Mouse (Mus musculus) liver (tissue): Measurements from ENCODE around the gene D6Ertd527e.
"Not testable (repeated sequence)": the region's sequence is repeated elsewhere in the genome, so short reads cannot be mapped to it uniquely, and the experiment has no call there.

Experiments used
- DNase-seq: peaks from one replicate; pipeline ENCODE4 v3.0.0-alpha.2; 2020; ENCODE audit warnings: mixed read lengths

Gene D6Ertd527e

DNA sequence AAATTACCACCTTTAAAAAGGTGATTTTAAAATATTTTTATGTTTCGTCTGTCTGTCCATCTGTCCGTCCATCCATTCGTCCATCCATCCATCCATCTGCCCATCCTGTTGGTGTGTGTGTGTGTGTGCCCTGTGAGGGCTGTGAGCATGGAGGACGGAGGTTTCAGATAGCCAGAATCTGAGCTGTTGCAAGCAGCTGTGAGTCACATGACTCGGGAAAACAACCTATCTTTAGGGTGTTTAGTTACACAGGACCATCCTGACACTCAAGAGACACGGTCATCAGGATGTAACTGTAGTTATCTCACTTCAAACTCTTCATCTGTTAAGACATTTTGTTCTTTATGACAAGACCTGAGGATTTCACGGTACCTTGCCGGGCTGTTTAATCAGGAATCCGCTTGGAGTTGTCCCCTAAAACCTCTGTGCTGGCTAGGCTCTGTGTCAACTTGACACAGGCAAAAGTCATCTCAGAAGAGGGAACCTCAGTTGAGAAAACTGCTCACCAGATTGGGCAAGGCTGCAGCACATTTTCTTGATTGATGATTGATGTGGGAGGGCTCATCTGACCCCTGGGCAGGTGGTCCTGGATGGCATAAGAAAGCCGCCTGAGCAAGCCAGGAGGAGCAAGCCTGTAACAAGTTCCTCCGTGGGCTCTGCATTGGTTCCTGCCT, at the start of gene D6Ertd527e:
TSS of gene D6Ertd527e (plus strand) at position 624 of the 674 bp plus-strand sequence.
- DNase-seq: no peak

DNA sequence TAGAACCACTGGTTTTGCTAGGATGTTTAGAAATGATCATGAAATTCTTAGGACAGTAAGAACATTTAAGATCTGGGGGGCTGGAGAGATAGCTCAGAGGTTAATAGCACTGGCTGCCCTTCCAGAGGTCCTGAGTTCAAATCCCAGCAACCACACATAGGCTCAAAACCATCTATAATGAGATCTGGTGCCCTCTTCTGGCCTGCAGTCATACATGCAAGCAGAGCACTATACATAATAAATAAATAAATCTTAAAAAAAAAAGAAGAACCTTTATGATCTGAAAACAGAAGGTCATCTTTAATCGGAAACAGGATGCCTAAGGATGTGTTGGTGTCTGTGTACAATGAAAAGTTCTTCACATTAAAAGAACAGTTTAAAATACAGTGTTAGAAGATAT, 44.8 kb upstream of the D6Ertd527e start:
- no peak for DNase-seq

DNA sequence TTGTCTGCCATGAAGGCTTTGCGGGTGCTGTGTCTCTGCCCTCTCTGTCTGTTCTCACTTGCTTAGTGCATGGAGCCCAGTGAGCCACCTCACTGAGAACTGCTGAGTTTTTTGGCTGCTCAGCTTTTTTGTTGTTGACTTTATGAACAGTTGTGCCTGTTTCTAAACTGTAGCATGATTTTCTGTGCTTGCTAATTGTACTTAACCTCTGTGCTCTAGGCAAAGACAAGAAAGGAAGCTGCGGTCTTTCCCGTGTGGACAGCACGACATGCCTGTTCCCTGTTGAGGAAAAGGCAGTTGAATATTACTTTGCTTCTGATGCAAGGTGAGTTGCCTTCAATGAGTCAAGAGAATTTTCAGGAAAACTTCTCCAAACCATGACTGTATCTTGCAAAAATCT, 41.0 kb upstream of the D6Ertd527e start:
- no peak for DNase-seq

DNA sequence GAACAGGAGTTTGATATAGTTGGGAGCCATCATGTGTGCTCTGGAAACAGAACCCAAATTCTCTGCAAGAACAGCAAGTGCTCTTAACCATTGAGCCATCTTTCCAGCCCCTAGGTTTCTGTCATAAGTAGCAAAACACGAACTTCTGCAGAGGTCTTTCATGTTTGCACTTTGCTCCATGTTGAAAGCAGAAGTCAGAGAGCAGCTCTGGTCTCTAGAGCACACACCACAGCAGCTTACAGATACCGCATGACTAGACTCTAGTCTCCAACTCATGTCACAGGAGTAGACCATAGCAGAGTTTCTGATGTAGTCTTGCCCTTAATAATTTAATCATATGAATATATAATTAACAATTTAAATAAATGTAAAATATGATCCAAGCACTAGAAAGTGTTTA, 36.3 kb upstream of the D6Ertd527e start:
- DNase-seq: no peak

DNA sequence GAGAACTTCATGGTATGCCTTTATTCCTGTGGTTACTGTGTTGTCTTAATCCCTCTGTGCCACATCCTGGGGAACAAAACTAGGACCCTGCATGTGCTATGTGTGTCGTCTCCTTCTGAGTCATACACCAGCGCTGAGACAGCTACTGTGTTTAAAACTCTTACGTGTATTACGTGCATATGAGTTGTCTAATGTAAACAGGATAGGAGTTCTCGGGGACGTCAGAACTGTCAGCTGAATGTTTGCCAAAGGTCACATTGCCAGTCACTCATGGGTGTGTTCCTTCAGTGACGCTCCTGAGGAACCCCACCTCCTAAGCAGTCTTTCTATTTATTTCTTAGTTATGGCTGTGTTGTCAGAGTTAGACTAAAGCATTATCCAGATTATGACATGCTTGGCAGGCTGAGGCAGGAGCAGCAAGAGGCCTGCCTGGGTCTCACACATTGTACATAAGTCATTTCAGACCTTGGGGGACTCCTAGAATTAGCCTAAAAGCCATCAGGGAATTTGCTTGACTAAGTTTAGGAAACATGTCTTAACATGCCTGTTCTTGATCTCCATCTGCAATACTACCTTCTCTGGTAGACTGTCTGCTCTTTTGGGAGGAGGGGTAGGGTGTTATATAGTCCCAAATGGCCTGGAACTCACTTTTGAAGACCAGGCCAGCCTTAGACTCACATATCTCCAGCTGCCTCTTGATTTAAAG, 35.2 kb upstream of the D6Ertd527e start:
- no peak for DNase-seq

DNA sequence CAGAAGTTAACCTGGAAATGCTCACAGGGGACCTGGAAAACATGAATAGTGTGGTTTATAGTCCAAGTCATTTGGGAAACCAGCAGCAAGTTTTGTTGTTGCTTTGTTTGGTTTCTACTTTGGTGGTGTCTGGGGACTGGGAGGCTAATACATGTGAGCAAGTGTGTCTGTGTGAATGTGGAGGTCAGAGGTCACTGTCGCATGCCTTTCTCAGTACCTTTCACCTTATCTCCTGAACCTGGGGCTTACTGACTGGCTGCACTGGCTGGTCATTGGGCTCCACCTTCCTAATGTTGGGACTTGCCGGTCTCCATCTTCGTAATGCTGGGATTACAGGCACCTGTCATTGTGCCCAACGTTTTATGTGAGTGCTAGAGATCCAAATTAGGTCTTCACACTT, 33.9 kb upstream of the D6Ertd527e start:
- no peak for DNase-seq

DNA sequence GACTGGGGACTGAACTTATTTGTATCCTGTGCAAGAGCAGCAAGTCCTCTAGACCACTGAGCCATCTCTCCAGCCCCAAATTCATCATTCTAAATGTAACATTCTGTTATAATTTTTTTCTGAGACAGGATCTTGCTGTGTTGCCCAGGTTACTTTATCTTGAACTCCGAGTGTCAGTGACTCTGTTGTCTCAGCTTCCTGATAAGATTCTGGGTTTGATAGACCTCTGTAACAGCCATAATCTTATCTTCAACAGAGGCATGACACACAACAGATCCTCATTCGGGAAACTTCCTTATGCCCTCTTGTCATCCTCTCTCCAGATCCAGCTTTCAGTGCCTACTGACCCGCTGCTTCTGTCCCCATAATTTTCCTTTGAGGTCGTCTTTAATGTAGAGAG, 31.8 kb upstream of the D6Ertd527e start:
- DNase-seq: no peak

DNA sequence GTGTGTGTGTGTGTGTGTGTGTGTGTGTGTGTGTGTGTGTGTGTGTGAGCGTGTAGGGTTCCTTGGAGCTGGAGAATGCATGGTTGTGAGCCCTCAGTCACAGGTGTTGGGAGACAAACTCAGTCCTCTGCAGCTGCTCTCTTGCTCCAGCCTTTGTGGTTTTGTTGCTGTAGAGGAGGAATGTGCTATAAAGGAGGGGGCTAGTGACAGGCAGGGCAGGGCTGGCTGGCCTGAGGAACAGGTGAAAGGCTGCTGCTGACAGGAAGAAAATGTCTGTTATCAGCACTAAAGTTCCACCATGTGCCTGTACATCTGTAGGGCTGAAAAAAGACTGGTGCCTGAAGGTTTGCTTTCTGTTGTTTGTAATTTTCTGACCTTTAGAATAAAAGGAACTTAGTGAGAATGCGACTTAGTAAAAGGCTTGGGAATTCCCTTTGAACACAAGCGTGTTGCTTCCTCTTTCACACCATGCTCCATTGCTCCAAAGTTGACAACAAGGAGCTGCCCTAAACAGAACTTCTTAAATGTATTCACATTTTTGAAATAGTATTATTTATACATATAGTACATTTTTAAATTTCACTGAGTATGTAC, 29.4 kb upstream of the D6Ertd527e start:
- peak; percentile 36 for DNase-seq

DNA sequence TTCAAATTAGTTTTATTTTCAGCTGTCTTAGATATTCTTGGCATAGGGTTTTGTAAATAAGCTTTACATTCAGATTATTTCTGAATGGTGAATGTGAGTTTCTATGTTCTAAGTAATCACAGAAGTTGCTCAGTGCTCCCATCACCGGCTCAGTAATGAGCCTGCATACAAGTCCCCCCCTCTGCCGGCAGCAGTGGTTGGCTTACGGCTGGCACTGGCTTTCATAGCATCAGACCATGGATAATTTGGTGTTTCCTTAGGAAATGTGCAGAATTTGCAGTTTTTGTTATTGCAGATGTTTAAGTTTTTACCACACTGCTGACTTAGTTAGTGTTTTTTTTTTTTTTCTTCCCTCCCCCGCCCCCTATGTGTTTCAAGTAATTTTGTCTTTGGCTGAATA, 25.1 kb upstream of the D6Ertd527e start:
- DNase-seq: no peak

DNA sequence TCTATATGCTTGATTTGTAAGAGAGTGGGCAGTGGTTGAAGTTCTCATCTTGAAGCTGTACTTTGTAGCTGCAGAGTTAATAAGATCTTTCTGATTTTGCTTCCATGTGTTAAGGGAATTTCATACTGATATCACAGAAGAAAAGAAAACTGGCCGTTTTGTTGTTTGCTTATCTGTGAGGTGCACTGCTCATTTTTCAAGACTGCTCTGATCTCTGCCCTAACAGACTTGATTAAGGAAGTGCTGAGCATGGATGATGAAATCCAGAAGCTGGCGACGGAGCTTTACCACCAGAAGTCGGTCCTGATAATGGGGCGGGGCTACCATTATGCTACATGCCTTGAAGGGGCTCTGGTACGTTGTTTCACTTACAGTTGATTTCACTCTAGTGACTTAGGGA, 19.5 kb upstream of the D6Ertd527e start:
- DNase-seq: peak; percentile 65

DNA sequence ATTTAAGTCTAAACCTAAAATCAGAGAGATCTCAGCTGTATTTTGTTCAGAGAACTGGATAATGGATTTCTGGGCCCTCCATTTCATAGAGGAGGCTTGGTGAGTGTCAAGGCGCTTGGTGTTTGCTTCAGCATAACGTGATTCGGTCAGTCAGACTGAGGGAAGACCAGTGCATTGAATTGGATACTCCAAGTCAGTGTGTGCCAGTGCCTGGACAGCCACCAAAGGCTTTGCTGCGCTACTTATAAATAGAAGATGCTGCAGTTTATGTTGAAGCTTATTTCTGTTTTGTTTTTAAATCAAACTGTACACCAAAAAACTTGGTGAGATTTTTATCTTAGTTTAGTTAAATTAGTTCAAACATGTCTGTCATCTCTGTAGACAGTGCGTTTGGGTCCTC, 16.2 kb upstream of the D6Ertd527e start:
- no peak for DNase-seq

DNA sequence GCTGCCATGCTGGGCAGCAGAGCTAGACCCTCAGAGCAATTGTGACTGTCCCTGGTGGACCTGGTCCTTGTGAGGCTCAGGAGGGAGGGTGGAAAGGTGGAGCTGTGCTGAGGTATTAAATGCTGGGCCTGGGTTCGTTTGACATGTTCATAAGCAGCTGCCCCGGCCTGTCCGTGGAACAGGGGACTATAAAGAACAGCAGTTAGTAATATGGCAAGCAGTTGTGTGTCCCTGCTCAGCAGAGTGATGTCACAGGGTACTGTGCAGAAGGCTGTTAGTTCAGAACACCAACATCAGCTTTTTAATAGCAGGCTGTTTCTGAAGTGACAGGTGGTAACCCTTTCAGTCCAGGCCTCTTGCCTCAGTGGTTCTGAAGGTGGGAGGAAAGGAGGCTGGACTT, 13.7 kb upstream of the D6Ertd527e start:
- no peak for DNase-seq

DNA sequence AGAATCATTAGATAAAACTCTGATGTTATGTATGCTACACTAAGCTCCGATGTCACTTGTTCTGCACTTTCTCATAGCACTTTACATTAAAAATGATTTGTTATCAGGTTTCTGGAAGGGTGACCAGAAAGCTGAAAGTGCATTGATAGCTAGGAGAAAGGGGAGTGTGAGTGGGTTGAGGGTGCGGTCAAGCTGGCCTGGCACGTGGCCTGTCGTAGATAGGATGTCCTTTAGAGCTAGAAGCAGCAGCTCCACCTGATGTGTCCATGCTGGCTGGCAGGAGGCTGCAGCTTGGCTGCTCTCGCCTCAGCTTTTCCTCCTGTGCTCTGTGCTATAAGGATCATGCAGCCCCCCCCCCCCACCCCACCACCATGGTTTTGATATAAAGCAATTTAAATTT, 12.1 kb upstream of the D6Ertd527e start:
- DNase-seq: peak; percentile 41

DNA sequence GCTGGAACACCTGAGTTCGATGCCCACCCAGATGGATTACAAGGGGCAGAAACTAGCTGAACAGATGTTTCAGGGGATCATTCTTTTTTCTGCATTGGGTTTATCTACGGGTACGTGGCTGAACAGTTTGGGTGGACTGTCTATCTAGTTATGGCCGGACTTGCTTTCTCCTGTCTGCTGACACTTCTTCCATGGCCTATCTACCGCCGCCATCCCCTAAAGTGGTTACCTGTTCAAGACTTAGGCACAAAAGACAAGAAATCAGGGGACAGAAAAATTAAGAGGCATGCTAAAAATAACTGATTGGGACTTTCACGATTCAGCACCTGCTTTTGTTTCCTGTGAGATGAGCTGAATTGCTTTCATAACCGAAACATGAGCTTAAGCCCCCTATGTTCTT, 10.9 kb upstream of the D6Ertd527e start:
- not testable (repeated sequence) for DNase-seq

DNA sequence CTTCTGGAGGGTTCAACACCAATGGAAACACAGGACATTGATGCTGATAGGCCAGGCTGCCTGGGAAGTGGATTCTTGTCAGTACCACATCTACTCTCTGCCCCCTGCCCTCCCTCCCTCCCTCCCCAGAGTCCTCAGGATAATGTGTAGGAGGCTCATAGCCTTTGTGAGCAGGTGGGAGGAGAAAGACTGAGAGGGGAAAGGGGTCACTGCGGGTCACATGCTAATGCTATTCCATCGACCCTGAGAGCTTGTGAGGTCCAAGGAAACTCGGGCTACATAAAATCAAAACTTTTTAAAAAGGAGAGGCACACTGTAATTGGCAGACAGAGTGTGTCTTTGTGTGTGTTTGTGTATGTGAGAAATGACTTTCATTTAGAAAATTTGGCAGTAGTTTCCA, 5.3 kb upstream of the D6Ertd527e start:
- no peak for DNase-seq

DNA sequence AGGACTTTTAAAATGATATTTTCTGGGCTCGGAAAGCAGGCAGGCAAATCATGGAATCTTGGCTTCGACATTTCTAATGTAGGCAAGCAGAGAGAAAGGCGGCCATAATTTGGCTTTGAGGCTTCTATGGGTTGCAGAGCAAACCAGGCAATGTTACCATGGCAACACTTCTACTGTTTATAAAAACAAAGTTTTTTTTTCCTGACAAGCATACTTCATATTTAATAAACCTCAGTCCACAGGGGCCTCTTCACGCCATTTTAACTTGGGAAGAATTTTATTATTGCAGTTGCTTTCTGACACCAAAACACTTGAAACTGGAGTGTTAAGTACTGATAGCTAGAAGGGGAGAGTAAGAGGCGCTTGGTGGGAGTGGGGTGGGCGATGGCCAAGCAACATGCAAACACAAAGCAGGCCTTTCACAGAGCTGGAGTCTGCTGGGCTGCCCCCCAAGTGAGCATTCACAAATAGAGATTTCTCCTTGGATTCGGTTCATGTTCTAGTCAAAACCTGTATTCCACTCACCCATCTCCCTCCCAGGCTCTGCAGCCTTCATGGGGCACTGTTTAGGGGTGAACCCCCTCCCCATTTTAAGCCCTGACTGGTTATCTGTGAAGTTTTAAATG, 4.8 kb upstream of the D6Ertd527e start:
- DNase-seq: no peak

DNA sequence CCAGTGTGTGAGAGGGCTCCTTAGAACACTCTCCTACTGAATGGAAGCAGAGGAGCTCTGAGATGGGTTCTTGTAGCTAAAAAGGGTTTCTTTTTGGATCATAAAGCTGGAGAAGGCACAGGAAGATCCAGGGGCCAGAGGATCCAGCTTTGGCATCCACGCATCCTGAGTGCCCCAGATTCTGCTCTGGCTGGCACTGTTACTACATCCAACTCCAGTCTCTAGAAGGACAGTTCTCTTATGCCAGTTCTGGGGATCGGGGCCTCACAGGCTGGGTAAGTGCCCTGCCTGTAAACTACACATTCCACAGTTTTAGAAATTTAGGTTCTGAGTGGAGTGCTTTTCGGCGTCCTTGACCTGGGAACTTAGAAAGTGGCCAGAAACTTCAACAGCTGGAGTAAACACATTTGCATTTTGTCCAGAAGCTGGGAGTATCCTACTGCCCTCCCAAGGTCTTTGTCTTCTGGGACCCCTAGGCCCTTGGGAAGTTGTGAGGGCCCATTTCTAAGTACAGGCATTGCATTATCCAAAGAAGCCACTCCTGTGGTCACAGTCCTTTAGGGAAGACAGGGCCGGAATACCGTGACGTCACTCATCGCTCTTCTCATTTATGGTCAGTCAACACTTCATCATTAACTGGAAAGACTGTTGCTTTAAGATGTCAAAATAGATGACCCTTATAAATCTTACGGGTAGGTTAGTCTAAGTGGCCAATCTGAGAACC, 4.1 kb upstream of the D6Ertd527e start:
- no peak for DNase-seq

DNA sequence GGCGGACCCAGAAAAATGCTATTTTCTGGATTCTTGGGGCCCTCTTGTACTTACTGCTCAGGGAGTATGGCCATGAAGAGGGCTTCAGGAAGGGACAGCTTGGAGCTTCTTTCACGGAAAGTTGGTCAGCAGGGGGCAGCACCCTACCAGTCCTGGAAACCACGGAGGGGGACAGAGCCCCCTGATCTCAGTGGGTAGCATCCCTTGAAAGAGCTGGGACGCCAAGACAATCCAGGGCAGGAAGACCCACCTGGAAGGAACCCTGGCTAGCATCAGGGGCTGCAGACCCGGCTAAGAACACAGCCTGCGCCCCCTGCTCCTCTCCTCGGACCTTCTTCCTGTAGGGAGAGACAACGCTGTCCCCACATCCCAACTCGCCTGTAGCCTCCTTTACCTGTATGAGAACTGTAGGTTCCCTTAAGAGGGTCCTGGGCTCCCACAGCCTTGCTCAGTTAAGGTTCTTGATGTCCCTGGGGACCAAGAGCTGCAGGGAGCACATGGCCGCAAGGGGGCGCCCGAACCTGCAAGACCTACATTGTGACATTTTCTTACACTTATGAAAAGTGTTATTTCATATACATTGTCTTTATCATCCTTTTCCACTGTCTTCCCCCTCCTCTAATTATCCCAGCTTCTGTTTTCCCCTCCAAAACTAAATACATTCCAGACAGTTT, 3.1 kb upstream of the D6Ertd527e start:
- DNase-seq: peak; percentile 89

DNA sequence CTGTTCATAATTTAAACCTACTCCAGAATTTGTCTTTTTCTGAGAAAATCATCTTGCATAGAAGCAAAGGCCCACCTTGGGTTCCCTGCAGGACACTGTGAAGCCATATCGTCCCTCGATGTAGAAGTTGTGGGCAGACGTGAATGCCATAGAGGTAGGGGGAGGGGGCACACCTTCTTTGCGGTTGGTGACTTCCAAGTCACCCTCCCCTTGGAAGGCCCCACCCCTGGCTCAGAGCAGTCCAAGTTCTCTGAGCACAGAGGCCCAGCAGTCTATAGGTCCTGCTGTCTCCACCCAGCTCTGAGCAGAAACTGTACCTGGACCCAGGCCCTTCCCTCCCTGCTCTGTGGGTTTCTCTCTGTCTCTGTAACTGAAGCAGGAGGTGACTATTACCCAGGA, 2.6 kb upstream of the D6Ertd527e start:
- DNase-seq: no peak

DNA sequence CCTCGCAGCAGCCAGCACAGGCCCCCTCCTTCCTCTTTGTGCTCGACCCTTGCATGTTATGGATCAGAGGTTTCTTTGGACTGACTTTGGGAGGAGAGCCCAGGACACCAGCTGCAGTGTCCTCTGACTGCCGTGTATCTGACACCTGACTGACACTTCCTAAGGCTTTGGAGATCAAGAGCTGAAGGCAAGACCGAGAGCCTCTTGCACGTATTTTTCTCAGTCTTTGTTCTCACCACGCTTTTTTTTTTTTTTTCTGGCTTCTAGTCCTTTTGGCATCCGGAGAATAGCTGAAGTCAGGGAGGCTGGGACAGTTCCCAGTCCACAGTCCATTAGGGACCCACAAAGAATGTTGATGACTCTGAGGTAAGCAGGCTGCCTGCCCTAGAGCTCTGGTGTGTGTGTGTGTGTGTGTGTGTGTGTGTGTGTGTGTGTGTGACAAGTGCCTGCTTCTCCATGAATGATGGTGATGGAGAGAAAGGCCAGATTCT, 2.1 kb upstream of the D6Ertd527e start:
- DNase-seq: no peak

DNA sequence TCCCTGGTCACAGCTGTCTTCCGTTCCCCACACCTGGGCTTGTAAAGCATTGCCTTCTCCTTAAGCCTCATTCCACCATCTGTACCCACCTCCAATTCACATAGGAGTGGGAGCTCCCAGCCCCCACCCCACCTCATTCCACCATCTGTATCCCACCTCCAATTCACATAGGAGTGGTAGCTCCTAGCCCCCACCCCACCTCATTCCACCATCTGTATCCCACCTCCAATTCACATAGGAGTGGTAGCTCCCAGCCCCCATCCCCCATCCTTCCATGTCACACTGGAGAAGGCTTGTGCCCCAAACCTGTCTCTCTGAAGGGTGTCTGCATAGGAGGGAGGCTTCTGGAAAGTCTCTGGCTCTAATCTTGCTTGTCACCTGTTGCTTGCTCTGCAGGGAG, 1.2 kb upstream of the D6Ertd527e start:
- DNase-seq: no peak

DNA sequence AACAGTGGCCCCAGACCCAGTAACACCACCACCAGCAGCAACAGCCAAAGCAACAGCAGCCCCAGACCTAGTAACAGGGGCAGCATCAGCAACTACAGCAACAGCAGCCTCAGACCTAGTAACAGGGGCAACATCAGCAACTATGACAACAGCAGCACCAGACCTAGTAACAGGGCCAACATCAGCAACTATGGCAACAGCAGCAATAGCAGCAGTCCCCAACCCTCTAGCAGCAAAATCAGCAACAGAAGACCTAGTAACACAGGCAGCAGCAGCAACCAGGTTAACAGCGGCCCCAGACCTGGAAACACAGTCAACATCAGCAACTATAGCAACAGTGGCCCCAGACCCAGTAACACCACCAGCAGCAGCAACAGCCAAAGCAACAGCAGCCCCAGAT, 6.9 kb downstream of the D6Ertd527e start:
- no peak for DNase-seq
